Mouse (Mus musculus) midbrain, embryonic 15.5 days (tissue): ENCODE results near the gene Hdlbp. TPM values are rescaled to one million over a fixed set of nuclear protein-coding genes. Genes with fewer than 3 reads are reported as not detected.
"Not testable (repeated sequence)": the region's sequence is repeated elsewhere in the genome, so short reads cannot be mapped to it uniquely, and the experiment has no call there.

Experiments
- ATAC-seq: fragments of 200-750 bp; cut with Nextera tagmentation; replicated peaks from 2 replicates; pipeline ENCODE4 v1.8.0; 2017; ENCODE audit warnings: moderate TSS enrichment
- H3K27ac ChIP-seq: fragments of 300-500 bp; sonication (generic); 2 replicates; pipeline ENCODE4 v1.5.1; 2015; ENCODE audit warnings: mild to moderate bottlenecking, inconsistent platforms
- H3K27me3 ChIP-seq: fragments of 300-500 bp; sonication (generic); replicated peaks from 2 replicates; pipeline ENCODE4 v1.6.1; 2015; ENCODE audit warnings: inconsistent platforms
- H3K36me3 ChIP-seq: fragments of 300-500 bp; sonication (generic); replicated peaks from 2 replicates; pipeline ENCODE4 v1.6.1; 2015; ENCODE audit warnings: inconsistent platforms
- H3K4me1 ChIP-seq: fragments of 300-500 bp; sonication (generic); 2 replicates; pipeline ENCODE4 v1.6.1; 2015; ENCODE audit warnings: inconsistent platforms
- H3K4me2 ChIP-seq: fragments of 300-500 bp; sonication (generic); 2 replicates; pipeline ENCODE4 v1.6.1; 2015; ENCODE audit warnings: inconsistent platforms, mild to moderate bottlenecking, moderate library complexity
- H3K4me3 ChIP-seq: fragments of 300-500 bp; sonication (generic); 2 replicates; pipeline ENCODE4 v1.5.1; 2015; ENCODE audit warnings: mild to moderate bottlenecking, inconsistent platforms
- H3K9ac ChIP-seq: fragments of 300-500 bp; sonication (generic); 2 replicates; pipeline ENCODE4 v1.6.1; 2015; ENCODE audit warnings: mild to moderate bottlenecking, inconsistent platforms
- H3K9me3 ChIP-seq: fragments of 300-500 bp; sonication (generic); 2 replicates; pipeline ENCODE4 v1.6.1; 2016; ENCODE audit warnings: inconsistent platforms
- WGBS: fragments of 180-500 bp; shearing (Covaris S2); methylation state at CpG from one replicate; pipeline ENCODE4 v1.1.7; 2015; ENCODE audit warnings: mixed read lengths; 5-methylcytosine and 5-hydroxymethylcytosine counted together
- polyA plus RNA-seq: library from polyadenylated mRNA; unstranded; fragments of >200 nt; fragmentation: Nextera tagmentation; extraction: Ambion mirVana; gene quantifications from 2 replicates; pipeline ENCODE4 v1.2.1, GENCODE M21; 2015

The Hdlbp gene
- 70.9 and 71.1 TPM in 2 replicates for polyA plus RNA-seq

DNA sequence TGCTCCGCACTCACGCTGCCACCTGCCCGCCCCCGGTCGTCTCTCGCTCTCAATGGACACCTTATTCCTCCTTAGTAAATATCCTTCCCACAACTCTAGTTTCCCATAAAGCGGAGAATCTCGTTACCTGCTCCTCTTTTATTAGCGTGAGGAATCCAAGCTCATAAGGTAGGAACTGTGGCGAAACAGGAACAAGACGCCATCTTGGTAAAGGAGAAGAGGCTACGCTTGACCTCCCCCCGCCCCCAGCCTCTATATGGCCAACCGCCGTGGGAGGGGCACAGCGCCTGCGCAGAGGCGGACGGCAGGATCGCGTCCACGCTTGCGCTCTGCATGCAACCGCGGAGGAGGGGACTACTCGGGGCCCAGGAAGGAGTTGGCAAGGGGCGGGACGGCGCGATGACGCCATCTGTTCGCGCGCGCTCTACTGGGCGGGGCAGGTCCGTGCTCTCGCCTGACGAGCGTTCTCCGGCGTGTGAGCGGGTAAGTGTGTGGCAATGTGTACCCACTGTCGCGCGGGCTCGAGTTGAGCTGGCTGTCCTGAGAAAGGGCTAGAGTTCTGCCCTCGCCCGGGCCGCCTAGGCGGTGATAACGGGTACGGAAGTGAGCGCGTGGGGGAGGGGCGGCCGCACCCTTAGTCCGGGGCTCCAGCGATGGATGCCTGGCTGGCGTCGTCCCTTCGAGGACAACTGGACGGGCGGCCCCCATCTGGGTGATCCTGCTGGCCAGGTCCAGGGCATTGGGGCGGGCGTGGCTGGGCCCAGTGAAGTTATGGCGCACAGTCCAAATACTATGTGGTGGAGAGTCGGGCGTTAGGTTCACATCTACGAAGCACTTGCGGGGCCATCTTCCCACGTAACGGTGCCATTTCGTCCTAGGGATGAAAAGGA lies at the start of gene Hdlbp:
TSS of gene Hdlbp (minus strand) at position 230 of the 890 bp plus-strand sequence.
- peak; percentile 96 for ATAC-seq
- Histone ChIP-seq H3K9ac (peak within 1 kb of the TSS; percentile 78), H3K36me3 (no peaks in the 10 kb centered on the region), H3K4me3 (peak within 1 kb of the TSS; percentile 64), H3K27me3 (no peaks in the 10 kb centered on the region), H3K27ac (peak within 1 kb of the TSS; percentile 96), H3K4me1 (peaks cover 25% of the 10 kb centered on the region), H3K4me2 (peak within 1 kb of the TSS; percentile 64), H3K9me3 (no peaks in the 10 kb centered on the region)
- WGBS = under 1% methylated on average over 74 of the region's 74 CpGs

DNA sequence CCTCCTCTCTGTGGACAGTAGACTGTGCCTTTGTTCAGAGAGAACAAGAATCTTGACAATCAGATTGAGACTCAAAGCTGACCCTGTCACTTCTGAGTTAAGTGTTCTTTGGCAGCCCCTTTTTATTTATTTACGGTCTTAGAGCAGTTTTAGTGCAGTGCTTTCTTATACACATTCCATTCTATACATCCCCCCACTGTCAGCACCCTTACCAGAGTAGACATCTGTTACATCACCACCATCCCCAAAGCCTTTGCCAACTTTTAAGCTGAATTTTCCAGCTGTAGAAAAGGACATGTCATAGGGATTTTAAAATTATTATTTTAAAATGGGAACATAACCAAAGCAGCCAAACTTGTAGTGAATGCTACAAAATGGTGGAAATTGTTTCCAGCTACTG lies 43.7 kb upstream of the Hdlbp start:
- Histone ChIP-seq H3K4me3 (no peak overlapping the region), H3K36me3 (no peaks in the 10 kb centered on the region)
- 91% methylated on average over 1 of the region's 1 CpGs for WGBS

GRCm38 (mm10) chr1:93521491-93521890 lies 42.9 kb upstream of the Hdlbp start:
- H3K4me2 ChIP-seq = no peak overlapping the region
- H3K4me1 ChIP-seq = no peaks in the 10 kb centered on the region
- H3K27ac ChIP-seq = no peak overlapping the region
- 88% methylated on average over 2 of the region's 2 CpGs for WGBS
- ATAC-seq = no peak
- H3K4me3 ChIP-seq = no peak overlapping the region
- H3K36me3 ChIP-seq = no peaks in the 10 kb centered on the region
- H3K9me3 ChIP-seq = no peaks in the 10 kb centered on the region
- H3K27me3 ChIP-seq = no peaks in the 10 kb centered on the region
- H3K9ac ChIP-seq = no peak overlapping the region

More for the DNA sequence above, 43.7 kb upstream of the Hdlbp start:
- Histone ChIP-seq H3K27ac (no peak overlapping the region), H3K4me2 (no peak overlapping the region), H3K9ac (no peak overlapping the region), H3K27me3 (no peaks in the 10 kb centered on the region), H3K9me3 (no peaks in the 10 kb centered on the region), H3K4me1 (no peaks in the 10 kb centered on the region)
- no peak for ATAC-seq

- WGBS = 76% methylated on average over 14 of the region's 14 CpGs
- Histone ChIP-seq H3K4me2 (no peak overlapping the region), H3K36me3 (no peaks in the 10 kb centered on the region), H3K4me3 (no peak overlapping the region), H3K9ac (no peak overlapping the region), H3K9me3 (no peaks in the 10 kb centered on the region), H3K27me3 (no peaks in the 10 kb centered on the region), H3K4me1 (peaks cover 15% of the 10 kb centered on the region), H3K27ac (no peak overlapping the region)
- ATAC-seq = no peak
Measured at GRCm38 (mm10) chr1:93513221-93513620, 34.6 kb upstream of the Hdlbp start.

GRCm38 (mm10) chr1:93512351-93512690 lies 33.7 kb upstream of the Hdlbp start:
- H3K4me3 ChIP-seq = peak overlapping the region; percentile 58
- H3K9ac ChIP-seq = peak overlapping the region; percentile 49
- peaks cover 15% of the 10 kb centered on the region for H3K4me1 ChIP-seq
- H3K9me3 ChIP-seq = no peaks in the 10 kb centered on the region
- H3K27me3 ChIP-seq = no peaks in the 10 kb centered on the region
- H3K36me3 ChIP-seq = peaks cover 2% of the 10 kb centered on the region; the same call in 1 of the 2 replicates
- 1% methylated on average over 15 of the region's 15 CpGs for WGBS
- peak; percentile 79 for ATAC-seq
- peak overlapping the region; percentile 69 for H3K27ac ChIP-seq
- H3K4me2 ChIP-seq = peak overlapping the region; percentile 75

GRCm38 (mm10) chr1:93511585-93512350 lies 33.2 kb upstream of the Hdlbp start, which contains the start of gene Farp2:
TSS of gene Farp2 (plus strand) at chr1:93512079.
- H3K4me2 ChIP-seq = peak within 1 kb of the TSS; percentile 75
- ATAC-seq = peak; percentile 96
- peaks cover 15% of the 10 kb centered on the region for H3K4me1 ChIP-seq
- peaks cover 3% of the 10 kb centered on the region; the same call in 1 of the 2 replicates for H3K36me3 ChIP-seq
- peak within 1 kb of the TSS; percentile 58 for H3K4me3 ChIP-seq
- peak within 1 kb of the TSS; percentile 69 for H3K27ac ChIP-seq
- H3K27me3 ChIP-seq = no peaks in the 10 kb centered on the region
- no peaks in the 10 kb centered on the region for H3K9me3 ChIP-seq
- 1% methylated on average over 70 of the region's 71 CpGs for WGBS
- peak within 1 kb of the TSS; percentile 49 for H3K9ac ChIP-seq

DNA sequence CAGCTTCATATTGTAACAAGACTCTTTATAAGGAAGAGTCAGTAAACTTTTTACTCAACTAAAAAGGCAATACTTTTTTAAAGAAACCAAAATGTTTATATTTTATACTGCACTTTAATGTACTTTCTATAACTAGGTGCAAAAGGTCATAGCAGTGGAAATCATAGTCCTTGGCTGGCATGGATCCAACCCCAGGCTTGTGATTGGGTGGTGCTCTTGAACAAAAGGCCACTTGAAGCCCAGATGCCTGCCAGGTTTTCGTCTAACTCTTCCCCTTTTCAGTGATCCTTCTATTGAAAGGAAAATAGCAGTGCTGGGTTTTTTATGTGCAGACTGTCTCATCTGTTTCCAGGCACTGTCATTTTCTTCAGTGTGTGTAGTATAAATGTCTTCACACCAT lies 30.0 kb upstream of the Hdlbp start:
- H3K9ac ChIP-seq, H3K4me2 ChIP-seq, H3K27ac ChIP-seq, ATAC-seq, H3K27me3 ChIP-seq, H3K4me3 ChIP-seq, H3K9me3 ChIP-seq: not testable (repeated sequence)
- 39% methylated on average over 1 of the region's 1 CpGs for WGBS
- H3K4me1 ChIP-seq = peaks cover 15% of the 10 kb centered on the region
- peaks cover 20% of the 10 kb centered on the region for H3K36me3 ChIP-seq

DNA sequence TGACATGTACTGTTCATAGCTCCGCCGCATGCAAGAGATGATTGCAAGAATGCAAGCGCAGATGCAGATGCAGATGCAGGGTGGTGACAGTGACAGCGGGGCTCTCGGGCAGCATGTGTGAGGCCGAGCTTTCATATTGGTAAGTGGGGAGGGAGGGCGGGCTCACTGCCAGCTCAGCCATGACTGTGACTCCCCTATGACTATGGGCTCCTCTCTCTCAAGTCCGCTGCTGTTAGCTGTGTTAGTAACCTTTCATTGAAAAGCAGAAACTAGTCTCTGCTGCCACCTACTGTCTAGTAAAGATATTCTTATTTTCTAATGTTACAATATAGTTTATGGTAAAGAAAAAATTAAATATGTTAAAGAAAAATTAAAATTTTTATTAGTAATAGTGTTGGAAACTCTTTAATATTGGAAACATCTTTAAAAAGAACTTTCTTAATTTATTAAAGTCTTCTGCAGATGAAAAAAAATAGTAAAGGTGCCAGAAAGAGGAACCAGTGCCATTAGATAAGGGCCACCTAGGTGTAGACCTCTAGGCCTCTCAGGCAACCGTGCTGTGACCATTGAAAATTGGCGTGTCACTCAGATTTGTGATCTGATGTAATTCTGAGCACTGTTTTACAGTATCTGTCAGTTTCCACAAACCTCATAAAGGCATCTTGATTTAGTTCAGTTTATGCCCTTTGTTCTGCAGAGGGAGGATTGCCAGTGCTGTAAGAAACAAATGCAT lies 28.5 kb upstream of the Hdlbp start:
- Histone ChIP-seq H3K27me3 (no peaks in the 10 kb centered on the region), H3K36me3 (peaks cover 27% of the 10 kb centered on the region), H3K9ac (no peak overlapping the region), H3K9me3 (no peaks in the 10 kb centered on the region), H3K27ac (no peak overlapping the region), H3K4me1 (peaks cover 6% of the 10 kb centered on the region; the same call in 1 of the 2 replicates), H3K4me3 (no peak overlapping the region), H3K4me2 (no peak overlapping the region)
- ATAC-seq = 0 out of 2 replicates have a peak, but pooled peaks have one; percentile 34
- 57% methylated on average over 10 of the region's 10 CpGs for WGBS

DNA sequence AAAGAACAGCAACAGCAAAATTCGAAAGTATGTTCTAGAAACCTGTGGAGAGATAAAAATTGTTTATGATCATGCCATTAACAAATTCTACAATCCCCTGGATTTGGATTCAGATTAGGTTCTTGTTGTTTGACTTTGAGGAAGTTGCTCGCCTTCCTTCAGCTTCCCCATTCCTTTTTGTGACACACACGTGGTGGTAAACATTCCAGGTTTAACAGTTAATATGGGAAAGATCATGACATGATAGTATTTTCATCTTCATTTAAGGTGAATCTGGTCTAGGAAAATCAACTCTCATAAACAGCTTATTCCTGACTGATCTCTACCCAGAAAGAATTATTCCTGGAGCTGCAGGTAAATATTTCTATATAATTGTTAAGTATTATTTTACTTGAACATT lies 16.7 kb upstream of the Hdlbp start:
- 94% methylated on average over 3 of the region's 3 CpGs for WGBS
- peaks cover 21% of the 10 kb centered on the region; the same call in 1 of the 2 replicates for H3K36me3 ChIP-seq
- no peak for ATAC-seq

DNA sequence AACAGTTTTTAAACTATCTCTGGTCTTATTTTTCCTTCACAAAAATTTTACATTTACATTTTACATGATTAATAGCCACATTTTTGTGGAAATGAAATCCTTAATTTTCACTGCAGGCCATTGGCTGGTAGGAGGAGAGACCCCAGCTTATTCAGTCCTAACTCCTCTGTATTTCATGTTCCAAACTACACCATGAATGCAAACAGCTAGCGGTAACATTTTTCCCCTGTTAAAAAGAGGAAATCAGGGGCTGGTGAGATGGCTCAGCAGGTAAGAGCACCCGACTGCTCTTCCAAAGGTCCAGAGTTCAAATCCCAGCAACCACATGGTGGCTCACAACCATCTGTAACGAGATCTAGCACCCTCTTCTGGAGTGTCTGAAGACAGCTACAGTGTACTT lies 7.7 kb upstream of the Hdlbp start:
- not testable (repeated sequence) for H3K4me3 ChIP-seq, H3K36me3 ChIP-seq, H3K9me3 ChIP-seq, H3K27me3 ChIP-seq, H3K4me2 ChIP-seq, H3K4me1 ChIP-seq, H3K27ac ChIP-seq, H3K9ac ChIP-seq, ATAC-seq
- WGBS = 91% methylated on average over 3 of the region's 3 CpGs

More for the DNA sequence above, 16.7 kb upstream of the Hdlbp start:
- H3K4me2 ChIP-seq = no peak overlapping the region
- no peak overlapping the region for H3K27ac ChIP-seq
- H3K27me3 ChIP-seq = no peaks in the 10 kb centered on the region
- no peaks in the 10 kb centered on the region for H3K9me3 ChIP-seq
- H3K4me3 ChIP-seq = no peak overlapping the region
- H3K9ac ChIP-seq = no peak overlapping the region
- no peaks in the 10 kb centered on the region for H3K4me1 ChIP-seq

- peak overlapping the region; percentile 96 for H3K27ac ChIP-seq
- no peaks in the 10 kb centered on the region for H3K9me3 ChIP-seq
- peak overlapping the region; percentile 64 for H3K4me2 ChIP-seq
- H3K9ac ChIP-seq = peak overlapping the region; percentile 63
- 7% methylated on average over 23 of the region's 23 CpGs for WGBS
- ATAC-seq = peak; percentile 0; the same call in 1 of the 2 replicates
- peak overlapping the region; percentile 64 for H3K4me3 ChIP-seq
- no peaks in the 10 kb centered on the region for H3K27me3 ChIP-seq
- H3K4me1 ChIP-seq = peaks cover 25% of the 10 kb centered on the region
- no peaks in the 10 kb centered on the region for H3K36me3 ChIP-seq
Measured at GRCm38 (mm10) chr1:93479476-93480083, 965 bp upstream of the Hdlbp start.
